Mouse (Mus musculus): ENCODE measurements at regions not wholly inside any gene's neighbourhood (a gene's known extent, or its start where the extent isn't known, plus 50 kb on each side); places are given as distances from the start of the nearest gene placed in this dataset.

- no peak for DNase-seq (ENCODE audit: extremely low read depth, insufficient read length, low spot score)
These were observed 347.7 kb upstream of the Fam19a5 start for GRCm38 (mm10) chr15:87196306-87196893.

DNA sequence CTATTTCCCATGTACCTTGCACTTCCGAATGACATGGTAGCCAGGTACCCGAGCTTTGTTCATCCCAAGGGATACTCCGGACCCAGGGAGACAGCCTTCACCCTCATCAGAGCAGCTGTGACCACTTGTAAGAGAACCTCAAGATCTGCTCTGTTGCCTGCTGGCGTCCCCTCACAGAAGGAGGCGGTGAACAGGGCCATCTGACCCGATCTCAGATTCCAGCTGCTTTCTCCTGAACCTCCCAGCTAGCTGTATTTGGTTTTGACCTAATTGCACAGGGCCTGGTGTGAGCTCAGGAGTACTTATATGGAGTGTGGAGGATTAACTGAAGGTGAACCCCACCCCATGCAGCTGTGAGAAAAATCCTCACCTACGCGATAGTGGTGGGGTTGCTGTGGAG is 344.5 kb upstream of the Fam19a5 start:
- DNase-seq (ENCODE audit: extremely low read depth, insufficient read length, low spot score): no peak

DNA sequence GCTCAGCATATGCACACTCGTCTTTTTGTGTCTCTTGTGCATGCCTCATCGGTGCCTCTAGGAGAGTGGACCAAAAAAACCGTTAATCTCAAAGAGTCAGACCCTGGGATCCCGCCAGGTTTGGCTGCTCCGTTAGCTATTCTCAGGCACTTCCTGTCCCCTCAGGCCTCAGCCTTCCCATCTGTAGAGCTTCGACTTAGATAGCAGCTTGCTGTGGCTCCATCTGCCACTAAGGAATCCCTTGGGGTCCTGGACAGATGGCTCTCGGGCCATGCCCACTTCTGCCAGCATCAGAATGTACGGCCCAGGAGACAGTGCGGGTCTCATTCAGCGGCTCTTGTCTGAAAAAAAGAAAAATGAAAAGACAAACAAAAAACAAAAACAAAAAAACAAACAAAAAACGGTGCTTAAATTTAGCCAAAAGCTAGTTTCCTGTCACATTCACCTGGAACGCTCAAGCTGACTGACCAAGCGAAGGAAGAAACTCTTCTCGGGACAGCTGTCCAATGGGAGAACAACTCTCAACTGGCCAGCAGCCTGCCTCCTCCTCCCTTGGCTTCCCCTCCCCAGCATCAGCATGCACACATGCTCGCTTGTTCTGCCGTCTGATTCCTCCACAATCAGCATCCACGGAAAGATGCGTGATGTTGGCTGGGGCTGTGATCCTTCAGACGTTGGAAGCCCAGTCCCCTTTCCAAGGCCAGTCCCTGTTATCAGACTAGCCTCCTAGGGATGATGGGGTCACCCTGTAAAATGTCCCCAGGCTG is 343.6 kb upstream of the Fam19a5 start:
- DNase-seq (ENCODE audit: extremely low read depth, insufficient read length, low spot score): no peak

GRCm38 (mm10) chr15:87201055-87201454 is 343.0 kb upstream of the Fam19a5 start:
- DNase-seq (ENCODE audit: extremely low read depth, insufficient read length, low spot score): no peak

GRCm38 (mm10) chr15:87229951-87230350 is 314.1 kb upstream of the Fam19a5 start:
- no peak for DNase-seq (ENCODE audit: extremely low read depth, insufficient read length, low spot score)

DNA sequence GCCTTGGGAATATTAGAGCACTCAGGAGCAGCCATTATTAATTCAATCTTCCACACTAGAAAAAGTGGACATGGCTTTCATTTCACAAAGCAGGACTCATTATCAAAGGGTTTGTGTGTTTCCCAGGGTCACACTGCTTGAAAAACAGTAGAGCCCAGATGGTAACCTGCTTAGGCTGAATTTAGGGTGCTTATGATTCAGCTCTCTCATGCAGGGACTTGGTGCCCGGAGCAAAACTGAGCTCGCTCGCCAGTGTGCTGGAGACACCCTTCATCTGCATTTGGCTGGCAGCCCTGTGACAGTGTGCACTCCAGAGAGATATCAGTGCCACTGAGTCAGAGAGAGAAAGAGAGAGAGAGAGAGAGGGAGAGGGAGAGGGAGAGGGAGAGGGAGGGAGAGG is 308.0 kb upstream of the Fam19a5 start:
- DNase-seq (ENCODE audit: extremely low read depth, insufficient read length, low spot score): no peak

DNA sequence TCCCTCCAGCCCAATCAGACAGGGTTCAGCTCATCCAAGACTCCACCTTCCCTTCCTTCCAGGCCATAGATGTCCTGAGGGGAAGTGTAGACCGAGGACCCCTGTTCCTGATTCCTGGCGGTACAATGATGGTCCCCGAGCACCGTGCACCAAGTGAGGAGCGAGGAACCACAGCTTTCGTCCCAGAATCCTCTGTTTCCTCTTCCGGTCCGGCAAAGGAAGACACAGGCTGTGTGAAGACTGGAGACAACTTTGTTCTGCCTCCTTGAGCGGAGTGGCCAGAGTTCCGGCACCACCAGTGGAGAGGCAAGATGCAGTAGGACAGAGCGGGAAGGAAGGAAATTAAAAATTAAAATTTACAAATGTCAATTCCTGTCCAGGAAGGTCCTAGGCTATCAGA is 305.0 kb upstream of the Fam19a5 start:
- DNase-seq (ENCODE audit: extremely low read depth, insufficient read length, low spot score): no peak

GRCm38 (mm10) chr15:87261497-87261896 is 282.6 kb upstream of the Fam19a5 start:
- DNase-seq (ENCODE audit: extremely low read depth, insufficient read length, low spot score): no peak

DNA sequence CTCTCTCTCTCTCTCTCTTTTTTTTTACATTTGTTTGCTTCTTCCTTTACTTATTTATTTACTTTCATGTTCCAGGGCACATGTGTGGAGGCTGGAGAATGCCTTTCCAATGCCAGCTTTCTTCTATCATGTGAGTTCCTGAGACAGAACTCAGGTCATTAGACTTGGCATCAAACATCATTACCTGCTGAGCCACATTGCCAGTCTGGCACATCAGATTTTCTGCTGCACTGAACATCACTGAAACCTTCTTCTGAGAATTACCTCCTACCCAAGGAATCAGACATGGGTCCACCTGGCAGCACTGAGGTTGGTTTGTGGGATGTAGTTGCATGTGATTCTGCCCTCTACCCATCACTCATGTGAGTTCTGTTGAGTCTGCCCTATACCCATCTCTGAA is 279.2 kb upstream of the Fam19a5 start:
- DNase-seq (ENCODE audit: extremely low read depth, insufficient read length, low spot score): no peak

DNA sequence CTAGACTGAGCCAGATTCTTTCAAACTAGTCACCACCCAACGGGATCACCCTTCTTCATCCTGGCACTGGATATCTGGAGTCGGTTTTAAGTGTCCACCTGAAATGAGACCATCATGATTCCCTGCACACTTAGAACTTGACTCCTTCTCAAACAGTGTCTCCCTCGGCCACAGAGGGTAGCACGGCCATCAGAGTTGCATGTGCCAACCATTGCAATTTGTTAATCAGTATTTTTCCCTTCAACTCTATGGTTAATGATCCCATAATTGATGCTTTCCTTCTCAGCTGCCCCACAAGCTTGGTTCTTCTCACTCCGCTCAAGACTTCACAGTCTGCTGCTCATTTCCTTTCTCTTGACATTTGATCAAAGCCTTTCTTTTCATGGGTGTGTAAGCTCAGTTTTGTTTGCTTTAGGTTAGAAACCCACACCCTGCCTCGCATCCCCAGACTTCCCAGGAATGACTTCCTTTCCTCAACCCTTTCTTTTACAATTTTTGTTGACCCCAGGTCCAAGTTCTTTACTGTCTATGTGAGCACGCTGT is 253.0 kb upstream of the Fam19a5 start:
- DNase-seq (ENCODE audit: extremely low read depth, insufficient read length, low spot score): no peak

DNA sequence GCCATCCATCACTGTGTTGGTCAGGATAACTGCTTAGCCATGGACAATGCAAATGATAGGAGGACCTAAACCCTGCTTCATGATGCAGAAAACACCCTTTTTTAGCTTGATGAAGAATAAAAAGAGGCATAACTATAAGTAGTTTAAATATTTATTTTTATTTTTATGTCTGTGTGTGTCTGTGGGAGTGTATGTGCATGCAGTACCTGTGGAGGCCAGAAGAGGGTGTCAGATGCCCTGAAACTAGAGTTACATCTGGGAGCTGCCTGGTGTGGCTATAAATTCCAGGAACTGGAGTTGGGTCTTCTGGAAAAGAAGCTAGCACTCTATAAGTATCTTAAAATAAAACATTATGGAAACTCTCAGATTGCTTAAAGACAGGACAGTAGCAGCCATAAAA is 224.2 kb upstream of the Fam19a5 start:
- no peak for DNase-seq (ENCODE audit: extremely low read depth, insufficient read length, low spot score)

- no peak for DNase-seq (ENCODE audit: extremely low read depth, insufficient read length, low spot score)
These were observed 222.8 kb upstream of the Fam19a5 start for GRCm38 (mm10) chr15:87321067-87321985.

DNA sequence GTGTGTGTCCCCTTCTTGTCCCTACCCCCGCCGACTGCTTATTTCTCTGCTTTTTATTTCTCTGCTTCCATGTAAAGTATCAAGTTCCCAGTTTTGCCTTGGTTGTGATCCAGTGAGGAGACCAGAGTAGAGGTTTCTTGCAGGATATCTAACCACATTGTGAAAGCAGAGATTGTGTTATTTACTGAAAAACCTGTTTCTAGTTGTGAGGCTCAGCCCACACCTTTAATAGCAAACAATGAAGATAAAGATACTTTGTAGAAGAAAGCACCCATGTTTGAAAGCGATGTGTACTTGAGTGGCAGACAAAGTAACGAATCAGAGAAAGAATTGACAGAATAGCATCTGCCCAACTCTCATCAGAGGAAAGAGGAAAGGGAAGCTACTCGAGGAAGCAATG is 218.7 kb upstream of the Fam19a5 start:
- DNase-seq (ENCODE audit: extremely low read depth, insufficient read length, low spot score): no peak

DNA sequence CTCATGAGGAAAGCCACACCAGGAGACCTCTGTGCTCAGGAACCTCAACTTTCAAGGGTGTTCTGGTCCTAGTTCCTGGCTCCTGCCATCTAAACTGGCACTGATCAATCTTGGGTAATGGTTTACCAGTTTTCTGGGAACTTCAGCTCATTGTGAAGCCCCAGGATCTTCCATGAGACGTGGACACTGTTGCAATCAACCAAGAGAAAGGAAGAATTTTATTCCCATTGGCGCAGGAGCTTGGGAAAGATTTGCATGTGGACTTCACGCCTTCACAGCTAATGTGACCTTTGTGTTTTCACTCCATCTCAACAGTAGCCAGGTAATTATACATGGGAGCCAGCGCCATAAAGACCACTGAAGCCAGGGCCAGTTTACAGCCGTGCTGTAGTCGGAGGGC is 217.8 kb upstream of the Fam19a5 start:
- DNase-seq (ENCODE audit: extremely low read depth, insufficient read length, low spot score): no peak

DNA sequence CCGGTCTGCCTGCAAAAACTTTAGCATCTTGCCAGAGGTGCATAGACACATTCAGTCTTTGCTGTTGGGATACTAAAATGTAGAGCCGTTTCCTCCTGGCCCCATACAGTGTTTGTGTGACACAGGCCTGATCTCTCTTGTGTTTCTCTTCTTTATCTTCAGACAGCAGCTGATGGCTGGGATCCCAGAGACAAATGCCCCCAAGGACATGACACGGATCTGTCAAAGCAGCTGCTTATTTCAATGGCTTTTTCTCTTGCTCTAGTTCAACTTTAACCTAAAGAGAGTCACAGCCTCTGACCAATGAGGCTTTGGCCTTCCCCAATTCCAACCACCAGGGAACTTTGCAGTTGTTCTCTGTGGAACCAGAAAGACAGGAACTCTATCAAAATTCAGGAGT is 211.7 kb upstream of the Fam19a5 start:
- DNase-seq (ENCODE audit: extremely low read depth, insufficient read length, low spot score): no peak

DNA sequence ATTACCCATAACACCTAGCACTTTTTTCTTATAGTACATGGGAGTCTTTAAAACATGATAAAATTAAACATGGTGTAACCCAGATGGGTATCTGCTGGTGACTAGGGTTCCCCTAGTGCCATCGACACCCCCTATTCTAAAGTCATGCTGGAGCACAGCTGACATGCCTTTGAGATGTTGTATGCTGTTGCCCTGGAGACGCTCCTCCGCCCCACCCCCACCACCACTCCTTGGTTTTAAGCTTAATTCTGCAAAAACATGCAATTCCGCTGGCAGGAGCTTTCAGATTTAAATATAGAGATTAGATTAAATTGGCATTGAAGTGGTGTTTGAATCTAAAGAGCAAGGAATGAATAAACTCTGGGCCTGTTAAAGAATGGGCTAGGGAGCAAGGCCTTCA is 210.6 kb upstream of the Fam19a5 start:
- DNase-seq (ENCODE audit: extremely low read depth, insufficient read length, low spot score): no peak

DNA sequence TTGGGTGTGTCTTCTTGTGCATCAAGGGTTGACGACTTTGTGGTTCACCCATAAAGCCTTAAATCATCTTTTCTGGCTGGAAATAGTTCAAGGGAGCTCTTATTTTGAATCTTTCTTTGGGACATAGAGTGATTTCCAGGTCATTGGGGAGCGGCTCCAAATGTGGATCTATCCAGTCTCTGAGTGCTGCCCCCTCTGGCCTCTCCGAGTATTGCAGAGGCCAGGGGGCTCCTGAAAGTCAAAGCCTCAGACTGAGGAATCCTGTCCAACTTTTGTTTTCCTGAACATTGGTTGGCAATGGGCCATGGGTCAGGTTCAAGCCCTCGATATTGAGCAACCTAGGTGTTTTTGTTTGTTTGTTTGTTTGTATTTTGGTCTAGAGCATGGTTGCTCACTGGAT is 209.7 kb upstream of the Fam19a5 start:
- no peak for DNase-seq (ENCODE audit: extremely low read depth, insufficient read length, low spot score)

DNA sequence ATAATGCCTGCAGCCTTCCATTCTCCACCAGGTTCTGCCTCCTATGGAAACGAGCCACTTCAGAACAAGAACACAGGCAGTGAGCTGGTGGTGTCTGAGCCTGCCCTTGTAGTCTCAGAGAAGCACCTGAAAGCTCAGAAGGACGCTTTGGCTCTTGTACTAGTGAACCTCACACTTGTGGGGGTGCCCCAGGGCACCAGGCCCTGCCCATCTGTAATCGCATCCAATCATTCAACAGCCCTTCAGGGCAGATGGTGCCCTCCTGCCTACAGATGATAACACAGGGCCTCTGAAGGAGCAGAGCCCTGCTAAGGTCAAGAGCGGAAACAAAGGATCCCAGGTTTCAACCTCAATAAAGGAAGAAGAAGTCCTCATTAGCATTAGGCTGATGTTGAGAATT is 208.8 kb upstream of the Fam19a5 start:
- DNase-seq (ENCODE audit: extremely low read depth, insufficient read length, low spot score): no peak

DNA sequence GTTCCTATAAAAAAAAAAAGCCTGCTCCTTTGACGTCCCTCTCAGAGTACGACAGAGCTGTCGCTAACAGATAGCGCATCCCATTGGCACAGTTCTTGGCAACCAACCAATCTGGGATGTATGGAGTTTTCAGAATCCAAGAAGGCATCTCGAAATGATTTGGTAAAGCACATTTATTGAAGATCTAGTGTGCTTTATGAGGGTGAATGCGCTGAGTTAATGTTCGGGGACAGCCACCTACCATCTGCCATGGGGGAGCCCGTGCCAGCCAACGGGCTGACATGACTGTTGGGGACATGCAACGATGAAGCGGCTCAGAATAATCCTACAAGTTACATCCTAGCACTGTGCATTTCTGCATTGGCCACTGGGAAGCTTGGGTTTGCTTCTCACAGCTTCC is 208.4 kb upstream of the Fam19a5 start:
- DNase-seq (ENCODE audit: extremely low read depth, insufficient read length, low spot score): no peak

DNA sequence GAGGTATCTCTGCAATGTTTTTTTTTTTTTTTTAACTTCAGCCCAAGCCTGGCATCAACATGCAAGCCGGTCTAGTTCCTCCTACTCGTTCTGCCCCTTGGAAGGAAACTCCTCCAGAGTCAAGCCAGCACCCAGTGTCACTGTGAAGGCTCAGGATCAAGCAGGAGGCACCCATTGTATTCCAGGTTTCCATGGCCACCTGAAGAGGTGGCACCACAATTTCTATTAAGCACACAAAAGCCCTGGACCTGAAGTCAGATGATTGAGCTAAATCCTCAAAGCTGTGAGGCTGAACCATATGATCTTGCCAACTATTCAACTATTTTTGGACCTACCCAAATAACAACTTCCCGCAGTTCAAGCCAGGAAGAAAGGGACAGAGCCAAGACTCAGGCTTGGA is 204.2 kb upstream of the Fam19a5 start:
- no peak for DNase-seq (ENCODE audit: extremely low read depth, insufficient read length, low spot score)

DNA sequence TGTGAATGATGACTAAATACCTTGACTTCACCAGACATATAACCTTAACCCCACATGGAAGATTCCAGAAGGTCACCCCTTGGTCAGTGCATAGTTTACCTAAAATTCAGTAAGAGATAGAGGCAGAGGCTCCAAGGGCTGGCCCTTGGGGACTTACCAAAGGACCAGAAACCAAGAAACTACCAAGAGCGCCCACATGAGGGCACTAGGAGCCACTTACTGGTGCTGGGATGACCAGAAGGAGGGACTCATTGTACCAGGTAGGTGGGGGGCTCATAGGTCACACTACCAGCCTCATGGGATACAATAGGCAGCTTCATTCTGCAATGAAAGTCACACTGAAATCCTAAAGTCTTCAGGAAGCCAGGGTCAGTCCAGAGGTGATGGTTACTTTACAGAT is 201.4 kb upstream of the Fam19a5 start:
- no peak for DNase-seq (ENCODE audit: extremely low read depth, insufficient read length, low spot score)
